Mouse (Mus musculus) liver, postnatal 0 days (tissue): ENCODE data around the gene Dennd2a.
A peak's percentile ranks its signal among the peaks of the same experiment; 100 is the strongest.

ENCODE experiments used
- CTCF ChIP-seq: sonication (generic); IDR thresholded peaks from 2 replicates; pipeline ENCODE4 v1.5.1; 2016; ENCODE audit warnings: antibody characterized with exemption, low read depth
- EP300 ChIP-seq: IDR thresholded peaks from 2 replicates; pipeline ENCODE4 v1.6.1; 2016; ENCODE audit warnings: antibody characterized with exemption, low read depth, mild to moderate bottlenecking

DNA sequence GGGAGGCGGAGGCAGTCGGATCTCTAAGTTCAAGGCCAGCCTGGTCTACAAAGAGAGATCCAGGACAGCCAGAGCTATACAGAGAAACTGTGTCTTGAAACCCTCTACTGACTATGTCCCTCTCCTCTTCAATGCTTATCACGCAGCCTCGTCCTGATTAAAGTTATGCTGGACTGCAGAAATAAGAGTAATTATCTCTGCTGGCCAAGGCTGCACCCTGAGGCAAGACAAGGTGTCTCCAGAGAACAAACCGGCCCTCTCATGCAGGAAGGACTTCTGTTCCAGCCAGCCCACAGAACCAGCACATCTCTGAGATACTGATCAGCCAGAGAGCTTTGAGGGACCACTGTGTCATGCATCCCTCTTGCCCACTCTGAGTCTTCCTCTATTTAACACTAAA is 121.8 kb downstream of the Dennd2a start:
- no peak for TF ChIP-seq CTCF
- peak; percentile 72 for TF ChIP-seq EP300
